Mouse (Mus musculus) retina, embryonic 14.5 days (tissue): ENCODE results near the gene Rbbp7.
"Not testable (repeated sequence)": the region's sequence is repeated elsewhere in the genome, so short reads cannot be mapped to it uniquely, and the experiment has no call there.

Source experiments
- DNase-seq: peaks from one replicate; pipeline ENCODE4 v3.0.0-alpha.2; 2015; ENCODE audit warnings: low spot score

Gene Rbbp7

GRCm38 (mm10) chrX:162760115-162760942, at the start of gene Rbbp7:
Gene Rbbp7 (plus strand): TSS chrX:162760402.
- peak; percentile 89 for DNase-seq

GRCm38 (mm10) chrX:162717837-162718236, 42.4 kb upstream of the Rbbp7 start:
- peak; percentile 74 for DNase-seq

- DNase-seq, result peak; percentile 64
Measured at GRCm38 (mm10) chrX:162719615-162720014, 40.6 kb upstream of the Rbbp7 start.

GRCm38 (mm10) chrX:162727367-162727777, 32.8 kb upstream of the Rbbp7 start:
- DNase-seq, result peak; percentile 73

GRCm38 (mm10) chrX:162727795-162728194, 32.4 kb upstream of the Rbbp7 start:
- DNase-seq, result no peak

GRCm38 (mm10) chrX:162728228-162728627, 32.0 kb upstream of the Rbbp7 start:
- peak; percentile 41 for DNase-seq

GRCm38 (mm10) chrX:162730031-162730430, 30.2 kb upstream of the Rbbp7 start:
- no peak for DNase-seq

GRCm38 (mm10) chrX:162734997-162735929, 24.9 kb upstream of the Rbbp7 start:
- DNase-seq, result peak; percentile 67

GRCm38 (mm10) chrX:162736140-162736659, 24.0 kb upstream of the Rbbp7 start:
- no peak for DNase-seq

GRCm38 (mm10) chrX:162748696-162749420, 11.3 kb upstream of the Rbbp7 start:
- no peak for DNase-seq

- no peak for DNase-seq
Measured at GRCm38 (mm10) chrX:162752418-162752817, 7.8 kb upstream of the Rbbp7 start.

- no peak for DNase-seq
Measured at GRCm38 (mm10) chrX:162754314-162754713, 5.9 kb upstream of the Rbbp7 start.

- no peak for DNase-seq
Measured at GRCm38 (mm10) chrX:162756058-162756457, 4.1 kb upstream of the Rbbp7 start.

- no peak for DNase-seq
Measured at GRCm38 (mm10) chrX:162759251-162760114, 719 bp upstream of the Rbbp7 start.

GRCm38 (mm10) chrX:162760958-162761515, 835 bp downstream of the Rbbp7 start:
- peak; percentile 37 for DNase-seq

- DNase-seq, result no peak
Measured at GRCm38 (mm10) chrX:162761716-162762395, 1.7 kb downstream of the Rbbp7 start.

- no peak for DNase-seq
Measured at GRCm38 (mm10) chrX:162770726-162771125, 10.5 kb downstream of the Rbbp7 start.

GRCm38 (mm10) chrX:162788372-162788771, 28.2 kb downstream of the Rbbp7 start:
- no peak for DNase-seq

- DNase-seq, result not testable (repeated sequence)
Measured at GRCm38 (mm10) chrX:162791392-162791791, 31.2 kb downstream of the Rbbp7 start.

- peak; percentile 71 for DNase-seq
Measured at GRCm38 (mm10) chrX:162800371-162800770, 40.2 kb downstream of the Rbbp7 start.
